Mouse (Mus musculus) left cerebral cortex, adult 9 months (tissue): ENCODE results near the gene Dbh.
A peak's percentile ranks its signal among the peaks of the same experiment; 100 is the strongest.

ENCODE experiments used
- DNase-seq, 2 experiments: peaks; one replicate each; pipeline ENCODE4 v3.0.0; 2022; ENCODE audit warnings: low spot score in 2 of 2

The Dbh gene

DNA sequence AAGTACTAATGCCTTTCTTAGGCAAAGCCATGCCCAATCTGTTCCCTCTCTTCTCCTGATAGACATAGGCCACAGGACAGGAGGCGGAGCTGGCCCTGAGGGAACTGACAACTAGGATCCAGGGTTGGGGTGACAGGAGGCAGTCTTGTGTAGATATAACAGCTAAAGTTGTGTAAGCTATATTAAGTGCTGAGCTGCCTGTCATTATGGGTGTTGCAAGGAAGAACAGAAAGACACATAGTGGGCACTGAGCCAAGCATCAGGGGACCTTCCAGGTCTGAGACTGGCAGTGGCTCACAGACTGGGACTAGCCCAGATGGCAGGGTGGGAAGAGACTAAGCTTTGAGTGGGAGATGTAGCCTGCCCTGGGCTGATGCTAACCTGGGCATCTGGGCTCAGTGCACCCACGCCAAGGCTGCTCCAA lies 53.1 kb downstream of the Dbh start:
- no peak for DNase-seq

DNA sequence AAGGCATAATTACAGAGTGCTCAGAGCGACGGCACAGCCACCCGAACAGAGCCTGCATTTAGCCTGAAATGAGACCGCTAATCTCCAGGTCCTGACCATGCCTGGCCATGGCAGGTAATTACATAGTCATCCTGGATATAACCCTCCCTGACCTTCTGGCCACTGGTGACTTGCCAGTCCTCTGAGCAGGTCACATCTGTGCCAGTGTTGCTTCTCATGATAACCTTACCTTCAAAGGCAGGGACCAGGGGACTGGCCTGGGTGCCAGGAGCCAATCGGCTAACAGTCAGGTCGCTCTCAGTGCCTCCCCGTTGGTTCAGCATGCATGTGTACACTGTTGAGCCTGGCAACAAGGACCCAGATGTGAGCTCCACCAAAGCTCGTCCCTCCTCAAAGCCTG lies 53.5 kb downstream of the Dbh start:
- DNase-seq: no peak

DNA sequence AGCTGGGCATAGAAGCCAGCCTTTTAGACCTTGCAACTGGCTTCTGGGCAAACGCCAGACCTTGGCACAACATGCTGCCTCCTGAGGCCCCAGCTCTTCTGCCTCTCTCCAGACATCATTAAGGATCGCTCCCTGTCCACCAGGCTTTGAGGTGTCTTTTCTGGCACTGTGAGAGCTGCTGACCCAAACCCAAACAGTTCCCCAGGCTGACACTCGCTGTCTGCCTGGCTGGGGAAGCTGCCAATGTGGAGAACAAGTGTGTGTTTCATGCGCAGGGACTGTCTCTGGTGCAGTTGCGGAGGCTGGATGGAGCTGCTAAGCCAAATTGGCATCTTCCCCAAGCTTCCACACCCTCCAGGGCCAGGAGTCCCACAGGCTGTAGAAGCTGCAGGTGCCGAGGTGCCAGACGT lies 58.0 kb downstream of the Dbh start:
- DNase-seq: peak in 1 of 2 experiments; percentile 87

DNA sequence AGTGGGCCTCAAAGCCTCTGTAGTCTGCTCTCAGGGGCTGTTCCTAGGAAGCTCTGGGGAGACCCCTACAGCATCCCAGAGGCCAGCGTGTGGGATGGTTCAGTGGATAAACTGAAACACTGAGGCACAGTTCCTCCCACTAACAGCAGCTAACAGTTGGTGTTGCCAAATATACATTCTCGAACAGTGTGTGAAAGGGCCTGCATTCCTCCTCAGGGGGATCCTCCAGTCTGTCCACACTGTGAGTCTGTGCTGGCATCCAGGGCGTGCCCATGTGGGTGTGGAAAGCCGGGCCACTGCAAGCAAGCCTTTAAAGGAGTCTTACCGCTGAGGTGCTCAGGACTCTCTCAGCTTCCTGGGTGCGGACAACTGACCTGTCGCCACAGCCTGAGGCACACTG lies 61.5 kb downstream of the Dbh start:
- peak in 1 of 2 experiments; percentile 70 for DNase-seq

DNA sequence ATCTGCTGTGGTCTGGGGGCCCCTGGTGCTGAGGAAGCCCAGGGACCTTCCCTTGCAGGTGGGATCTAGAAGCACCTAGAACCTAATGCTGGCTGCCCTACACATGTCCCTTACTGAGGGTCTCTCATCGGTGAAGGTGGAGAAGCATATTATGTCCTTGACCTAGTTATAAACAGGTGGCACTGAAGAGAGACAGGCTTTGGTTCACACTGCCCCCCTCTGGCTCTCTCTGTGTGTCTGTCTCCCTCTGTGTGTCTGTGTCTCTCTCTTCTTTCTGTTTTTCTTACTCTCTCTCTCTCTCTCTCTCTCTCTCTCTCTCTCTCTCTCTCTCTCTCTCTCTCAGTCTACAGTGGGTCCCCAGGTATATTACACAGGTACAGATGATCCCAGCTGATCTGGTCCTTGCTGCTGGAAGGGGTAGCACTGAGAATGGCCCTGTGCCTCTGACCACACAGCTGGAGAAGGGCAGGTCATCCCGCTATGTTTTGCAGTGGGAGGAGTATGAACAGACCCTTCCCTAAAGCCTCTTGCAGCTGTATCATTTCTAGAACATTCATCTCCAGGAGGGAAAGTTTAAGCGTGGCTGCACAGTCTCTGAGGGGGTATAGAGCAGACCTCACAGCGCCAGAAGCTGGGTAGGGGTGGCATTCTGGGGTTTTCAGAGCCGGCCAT lies 63.9 kb downstream of the Dbh start:
- DNase-seq: no peak

DNA sequence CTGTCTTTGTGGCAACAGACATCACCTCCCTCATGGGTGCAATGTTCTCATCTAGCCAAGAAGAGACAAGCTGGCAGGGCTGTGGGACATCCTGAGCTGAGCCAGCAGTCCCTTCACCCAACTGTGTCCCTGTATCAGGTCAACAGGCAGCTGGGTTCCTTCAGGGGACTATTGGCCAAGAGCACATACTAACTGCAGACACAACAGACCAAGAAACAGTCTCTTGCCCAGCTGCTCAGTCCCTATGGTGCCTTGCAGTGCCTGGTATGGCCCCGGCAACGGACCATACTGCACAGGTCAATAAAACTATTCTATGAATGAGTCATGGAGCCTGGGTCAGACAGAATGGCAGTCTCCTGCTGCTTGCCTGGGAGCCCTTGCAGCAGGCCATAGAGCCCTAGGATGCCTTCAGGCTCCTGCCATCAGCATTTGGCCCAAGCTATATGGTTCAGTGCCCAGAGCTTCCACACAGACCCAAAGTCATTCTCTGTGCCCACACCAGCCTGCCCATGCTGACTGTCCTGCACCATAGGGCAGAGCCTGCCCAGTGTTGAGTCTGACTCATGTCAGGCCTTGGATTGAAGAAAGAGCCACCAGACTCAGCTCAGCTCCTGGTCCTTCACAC lies 64.6 kb downstream of the Dbh start:
- DNase-seq: no peak

DNA sequence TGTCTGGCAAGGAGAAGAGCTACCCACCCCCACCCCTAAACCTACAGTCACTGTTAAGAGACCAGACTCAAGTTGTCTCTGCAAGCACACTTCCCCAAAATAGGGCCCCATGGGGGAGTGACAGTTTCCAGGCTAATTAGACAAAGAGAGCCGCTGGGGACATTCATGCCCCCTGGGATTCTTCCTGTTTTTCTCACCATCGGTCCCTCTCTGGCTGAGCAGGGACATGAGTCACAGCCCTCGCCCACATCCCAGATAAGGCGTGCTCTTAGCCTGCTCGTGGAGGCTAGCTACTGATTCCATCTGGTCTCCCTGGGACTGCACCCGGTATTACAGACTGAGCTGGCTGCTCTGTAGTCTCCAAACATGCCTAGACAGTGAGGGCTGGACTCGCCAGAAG lies 67.3 kb downstream of the Dbh start:
- DNase-seq: peak; percentile 67 to 80
